Mouse (Mus musculus) liver, embryonic 15.5 days (tissue): Measurements from ENCODE around the gene Atp8b5. TPM values are rescaled to one million over a fixed set of nuclear protein-coding genes. Genes with fewer than 3 reads are reported as not detected.

Experiments used
- ATAC-seq: fragments of 200-750 bp; cut with Nextera tagmentation; 2 replicates; pipeline ENCODE4 v1.8.0; 2017; ENCODE audit warnings: moderate number of reproducible peaks, mild to moderate bottlenecking, moderate library complexity; ENCODE audit not compliant: insufficient read depth
- H3K27ac ChIP-seq: fragments of 300-500 bp; sonication (generic); replicated peaks from 2 replicates; pipeline ENCODE4 v1.5.1; 2015; ENCODE audit warnings: mild to moderate bottlenecking, inconsistent platforms
- H3K27me3 ChIP-seq: fragments of 300-500 bp; sonication (generic); 2 replicates; pipeline ENCODE4 v1.6.1; 2015; ENCODE audit warnings: mild to moderate bottlenecking, inconsistent platforms
- H3K36me3 ChIP-seq: fragments of 300-500 bp; sonication (generic); replicated peaks from 2 replicates; pipeline ENCODE4 v1.6.1; 2015; ENCODE audit warnings: moderate library complexity, mild to moderate bottlenecking, inconsistent platforms
- H3K4me1 ChIP-seq: fragments of 300-500 bp; sonication (generic); replicated peaks from 2 replicates; pipeline ENCODE4 v1.6.1; 2015; ENCODE audit warnings: inconsistent platforms
- H3K4me2 ChIP-seq: fragments of 300-500 bp; sonication (generic); 2 replicates; pipeline ENCODE4 v1.6.1; 2015; ENCODE audit warnings: moderate library complexity, mild to moderate bottlenecking, inconsistent platforms
- H3K4me3 ChIP-seq: fragments of 300-500 bp; sonication (generic); replicated peaks from 2 replicates; pipeline ENCODE4 v1.5.1; 2015; ENCODE audit warnings: mild to moderate bottlenecking, inconsistent platforms
- H3K9ac ChIP-seq: fragments of 300-500 bp; sonication (generic); 2 replicates; pipeline ENCODE4 v1.6.1; 2015; ENCODE audit warnings: moderate library complexity, mild to moderate bottlenecking, inconsistent platforms
- H3K9me3 ChIP-seq: fragments of 300-500 bp; sonication (generic); replicated peaks from 2 replicates; pipeline ENCODE4 v1.6.1; 2016; ENCODE audit warnings: inconsistent platforms
- WGBS: fragments of 180-500 bp; shearing (Covaris S2); methylation state at CpG from one replicate; pipeline ENCODE4 v1.1.7; 2015; ENCODE audit warnings: mixed read lengths; ENCODE audit not compliant: insufficient replicate concordance; 5-methylcytosine and 5-hydroxymethylcytosine counted together
- polyA plus RNA-seq: library from polyadenylated mRNA; unstranded; fragments of >200 nt; fragmentation: Nextera tagmentation; extraction: Ambion mirVana; gene quantifications from 2 replicates; pipeline ENCODE4 v1.2.1, GENCODE M21; 2015

Atp8b5 gene
- polyA plus RNA-seq, 1 experiment from 2014 or later: 0.08 TPM

DNA sequence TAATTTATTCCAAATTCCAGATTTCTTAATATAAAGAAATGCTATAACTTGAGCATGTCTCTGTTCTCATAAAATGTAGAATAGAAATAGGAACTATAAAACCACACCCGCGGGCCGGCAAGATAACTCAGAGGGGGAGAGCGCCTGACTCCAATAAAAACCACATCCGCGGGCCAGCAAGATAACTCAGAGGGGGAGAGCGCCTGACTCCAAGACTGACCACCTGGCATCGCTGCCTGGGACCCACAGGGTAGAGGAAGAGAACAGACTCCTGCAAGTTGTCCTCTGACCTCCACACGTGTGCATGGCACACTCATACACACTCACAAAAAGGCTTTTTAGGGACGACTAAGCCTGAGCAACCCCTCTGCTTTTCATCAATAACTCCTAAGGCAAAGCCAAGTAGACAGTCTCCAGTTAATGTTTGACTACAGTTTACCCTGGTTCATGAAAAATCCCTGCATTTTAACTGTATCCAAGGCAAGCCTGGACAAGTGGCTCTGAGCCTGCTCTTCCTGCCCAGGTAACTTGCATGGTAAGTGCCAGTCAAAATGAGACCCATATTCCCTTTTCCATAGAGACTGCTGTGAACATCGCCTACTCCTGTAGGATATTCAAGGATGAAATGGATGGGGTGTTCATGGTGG, 98.1 kb downstream of the Atp8b5 start:
- no peak overlapping the region for H3K4me2 ChIP-seq
- H3K27me3 ChIP-seq: no peaks in the 10 kb centered on the region
- H3K9me3 ChIP-seq: no peaks in the 10 kb centered on the region
- H3K4me1 ChIP-seq: no peaks in the 10 kb centered on the region
- H3K4me3 ChIP-seq: no peak overlapping the region
- 34% methylated on average over 11 of the region's 11 CpGs for WGBS
- H3K36me3 ChIP-seq: no peaks in the 10 kb centered on the region
- no peak overlapping the region for H3K9ac ChIP-seq
- H3K27ac ChIP-seq: no peak overlapping the region
- no peak for ATAC-seq

DNA sequence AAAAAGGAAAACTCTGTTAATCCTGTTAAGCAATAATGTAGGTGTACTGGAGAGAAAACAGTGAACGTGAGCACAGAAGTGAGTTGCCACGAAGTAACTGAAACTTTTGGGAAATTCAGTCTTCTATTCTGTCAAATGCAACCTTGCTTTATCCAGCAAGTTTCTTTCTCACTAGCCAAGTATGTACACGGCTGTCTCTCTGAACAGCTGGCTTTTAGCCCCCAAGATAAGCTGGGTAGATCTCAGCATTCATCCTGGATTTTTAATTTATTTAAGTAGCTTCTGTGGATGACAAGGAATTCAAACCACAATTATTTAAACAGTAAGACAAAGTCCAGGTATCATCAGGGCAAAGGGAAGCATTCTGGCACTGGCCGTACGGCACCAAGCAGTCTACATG, 100.3 kb downstream of the Atp8b5 start:
- no peaks in the 10 kb centered on the region for H3K4me1 ChIP-seq
- no peaks in the 10 kb centered on the region for H3K9me3 ChIP-seq
- no peak overlapping the region for H3K9ac ChIP-seq
- 62% methylated on average over 5 of the region's 5 CpGs for WGBS
- no peak for ATAC-seq
- H3K36me3 ChIP-seq: no peaks in the 10 kb centered on the region
- no peak overlapping the region for H3K4me3 ChIP-seq
- no peak overlapping the region for H3K27ac ChIP-seq
- H3K4me2 ChIP-seq: no peak overlapping the region
- H3K27me3 ChIP-seq: no peaks in the 10 kb centered on the region

DNA sequence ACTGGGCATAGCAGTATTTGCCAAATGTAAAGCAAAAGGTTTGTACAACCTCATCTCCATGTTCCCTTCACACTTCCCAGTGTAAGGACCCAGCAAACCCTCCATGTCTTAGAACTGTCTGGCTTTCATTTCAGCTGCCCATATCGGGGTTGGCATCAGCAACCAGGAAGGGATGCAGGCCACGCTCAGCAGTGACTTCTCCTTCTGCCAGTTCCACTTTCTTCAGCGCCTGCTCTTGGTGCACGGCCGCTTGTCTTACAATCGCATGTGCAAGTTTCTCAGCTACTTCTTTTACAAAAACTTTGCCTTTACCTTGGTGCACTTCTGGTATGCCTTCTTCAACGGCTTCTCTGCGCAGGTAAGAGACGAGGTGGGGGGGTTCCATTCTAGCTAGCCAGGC, 100.8 kb downstream of the Atp8b5 start:
- no peaks in the 10 kb centered on the region for H3K36me3 ChIP-seq
- H3K4me2 ChIP-seq: no peak overlapping the region
- no peak for ATAC-seq
- no peaks in the 10 kb centered on the region for H3K27me3 ChIP-seq
- H3K9ac ChIP-seq: no peak overlapping the region
- no peak overlapping the region for H3K27ac ChIP-seq
- H3K4me1 ChIP-seq: no peaks in the 10 kb centered on the region
- H3K4me3 ChIP-seq: no peak overlapping the region
- H3K9me3 ChIP-seq: no peaks in the 10 kb centered on the region
- 51% methylated on average over 9 of the region's 9 CpGs for WGBS

DNA sequence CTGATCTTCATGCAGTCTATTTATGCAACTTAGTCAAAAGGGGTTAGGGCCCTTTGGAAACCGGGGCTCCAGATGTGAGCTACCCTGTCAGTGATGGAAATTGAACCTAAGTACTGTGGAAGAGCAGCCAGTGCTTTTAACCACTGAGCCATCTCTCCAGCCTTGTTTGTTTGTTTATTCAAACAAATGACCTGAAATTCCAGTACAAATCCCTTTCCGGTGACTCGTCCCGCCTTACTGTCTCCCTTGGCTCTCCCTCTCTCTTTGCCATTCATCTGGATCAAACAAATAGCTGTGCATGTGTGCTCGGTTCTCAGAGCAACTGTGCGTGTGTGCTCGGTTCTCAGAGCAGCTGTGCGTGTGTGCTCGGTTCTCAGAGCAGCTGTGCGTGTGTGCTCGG, 104.4 kb downstream of the Atp8b5 start:
- whole genome bisulfite sequencing: 61% methylated on average over 11 of the region's 11 CpGs
- H3K4me2 ChIP-seq: no peak overlapping the region
- no peaks in the 10 kb centered on the region for H3K4me1 ChIP-seq
- no peak overlapping the region for H3K4me3 ChIP-seq
- no peak overlapping the region for H3K9ac ChIP-seq
- ATAC-seq: no peak
- H3K27me3 ChIP-seq: no peaks in the 10 kb centered on the region
- H3K9me3 ChIP-seq: no peaks in the 10 kb centered on the region
- no peaks in the 10 kb centered on the region for H3K36me3 ChIP-seq
- no peak overlapping the region for H3K27ac ChIP-seq

DNA sequence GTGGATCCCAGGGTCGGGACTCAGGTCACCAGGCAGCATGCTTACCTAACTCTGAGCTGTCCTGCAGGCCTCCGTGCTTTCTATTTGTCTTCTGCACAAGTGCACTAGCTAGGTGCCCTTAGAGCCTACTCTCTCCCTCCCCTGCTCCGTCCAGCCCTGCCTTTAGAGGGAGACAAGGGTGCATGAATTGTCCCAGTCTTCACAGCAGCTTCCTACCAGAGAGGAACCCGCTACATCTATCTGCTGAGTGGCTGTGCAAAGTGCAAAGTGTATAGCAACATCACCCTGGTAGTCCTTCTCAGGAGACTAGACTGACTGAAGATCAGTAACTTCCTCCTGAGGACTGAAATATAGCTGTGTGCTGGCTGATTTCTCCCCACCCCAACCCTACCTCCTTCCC, 105.2 kb downstream of the Atp8b5 start:
- H3K4me1 ChIP-seq: no peaks in the 10 kb centered on the region
- no peaks in the 10 kb centered on the region for H3K36me3 ChIP-seq
- no peaks in the 10 kb centered on the region for H3K9me3 ChIP-seq
- 31% methylated on average over 4 of the region's 4 CpGs for WGBS
- no peak for ATAC-seq
- H3K4me2 ChIP-seq: no peak overlapping the region
- H3K4me3 ChIP-seq: no peak overlapping the region
- no peak overlapping the region for H3K9ac ChIP-seq
- H3K27ac ChIP-seq: no peak overlapping the region
- no peaks in the 10 kb centered on the region for H3K27me3 ChIP-seq

DNA sequence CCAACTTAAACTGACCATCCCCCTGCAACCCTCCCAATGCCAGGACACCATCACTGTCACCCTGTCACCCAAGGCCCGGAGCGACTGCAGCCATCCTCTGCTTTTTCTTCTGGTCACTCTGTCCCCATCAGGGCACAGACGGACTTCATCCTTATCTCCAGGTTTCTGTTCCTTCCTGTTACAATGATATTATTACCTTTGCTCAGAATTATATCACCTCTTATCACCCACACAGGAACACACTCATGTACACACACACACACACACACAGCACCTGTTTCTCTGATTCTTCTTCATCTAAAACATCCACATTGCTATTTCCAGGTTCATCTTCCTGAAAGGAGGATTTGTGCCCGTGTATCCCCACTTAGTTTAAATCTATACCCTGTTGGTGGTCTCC, 107.3 kb downstream of the Atp8b5 start:
- no peaks in the 10 kb centered on the region for H3K9me3 ChIP-seq
- no peak for ATAC-seq
- H3K9ac ChIP-seq: no peak overlapping the region
- no peaks in the 10 kb centered on the region for H3K4me1 ChIP-seq
- H3K27me3 ChIP-seq: no peaks in the 10 kb centered on the region
- no peak overlapping the region for H3K27ac ChIP-seq
- 48% methylated on average over 4 of the region's 4 CpGs for WGBS
- H3K36me3 ChIP-seq: no peaks in the 10 kb centered on the region
- no peak overlapping the region for H3K4me2 ChIP-seq
- no peak overlapping the region for H3K4me3 ChIP-seq

DNA sequence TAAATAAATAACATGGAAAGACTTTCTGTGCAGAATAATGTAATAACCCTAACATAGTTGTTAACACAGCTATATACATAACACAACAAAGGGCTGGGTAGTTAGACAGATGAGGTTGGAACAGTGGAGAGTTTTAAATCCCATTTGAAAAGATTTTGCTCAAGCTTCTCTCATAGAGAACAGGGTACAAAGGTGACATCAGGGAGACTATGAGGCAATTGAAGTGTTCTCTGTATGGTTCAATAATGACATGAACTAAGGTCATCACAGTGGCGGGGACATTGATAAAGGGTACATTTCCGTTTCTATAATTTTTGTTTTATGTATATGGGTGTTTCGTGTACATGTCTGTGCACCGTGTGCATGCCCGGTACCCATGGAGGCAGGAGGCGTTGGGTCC, 112.6 kb downstream of the Atp8b5 start:
- Histone ChIP-seq H3K4me1 (peaks cover 18% of the 10 kb centered on the region; the same call in 1 of the 2 replicates), H3K4me3 (no peak overlapping the region), H3K27me3 (peaks cover 30% of the 10 kb centered on the region), H3K9ac (no peak overlapping the region), H3K9me3 (no peaks in the 10 kb centered on the region), H3K27ac (no peak overlapping the region), H3K36me3 (no peaks in the 10 kb centered on the region), H3K4me2 (no peak overlapping the region)
- no peak for ATAC-seq
- WGBS: 60% methylated on average over 6 of the region's 6 CpGs

DNA sequence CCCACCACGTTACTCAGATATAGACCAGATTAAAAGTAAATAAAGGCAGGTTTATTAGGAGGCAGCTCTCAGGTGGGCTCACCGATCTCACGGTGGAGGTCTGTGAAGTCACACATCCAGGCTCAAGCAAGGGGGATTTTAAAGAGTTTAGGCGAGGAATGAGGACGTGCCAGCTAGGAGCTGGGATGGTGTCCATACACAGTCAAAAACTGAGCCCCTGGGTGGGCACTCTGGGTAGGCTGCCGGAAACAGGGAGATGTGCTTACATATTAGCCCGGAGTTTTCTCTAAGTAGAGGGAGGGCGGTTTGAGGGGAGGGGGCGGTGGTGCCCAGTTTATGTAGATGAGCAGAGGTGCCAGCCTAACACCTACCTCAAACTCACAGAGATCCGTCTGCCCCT, 114.0 kb downstream of the Atp8b5 start:
- Histone ChIP-seq H3K27me3 (peaks cover 30% of the 10 kb centered on the region), H3K36me3 (no peaks in the 10 kb centered on the region), H3K9ac (no peak overlapping the region), H3K4me2 (peak overlapping the region; percentile 67), H3K4me3 (peak overlapping the region; percentile 55; the same call in 1 of the 2 replicates), H3K9me3 (no peaks in the 10 kb centered on the region), H3K4me1 (peaks cover 18% of the 10 kb centered on the region; the same call in 1 of the 2 replicates), H3K27ac (no peak overlapping the region)
- WGBS: 49% methylated on average over 10 of the region's 10 CpGs
- no peak for ATAC-seq

DNA sequence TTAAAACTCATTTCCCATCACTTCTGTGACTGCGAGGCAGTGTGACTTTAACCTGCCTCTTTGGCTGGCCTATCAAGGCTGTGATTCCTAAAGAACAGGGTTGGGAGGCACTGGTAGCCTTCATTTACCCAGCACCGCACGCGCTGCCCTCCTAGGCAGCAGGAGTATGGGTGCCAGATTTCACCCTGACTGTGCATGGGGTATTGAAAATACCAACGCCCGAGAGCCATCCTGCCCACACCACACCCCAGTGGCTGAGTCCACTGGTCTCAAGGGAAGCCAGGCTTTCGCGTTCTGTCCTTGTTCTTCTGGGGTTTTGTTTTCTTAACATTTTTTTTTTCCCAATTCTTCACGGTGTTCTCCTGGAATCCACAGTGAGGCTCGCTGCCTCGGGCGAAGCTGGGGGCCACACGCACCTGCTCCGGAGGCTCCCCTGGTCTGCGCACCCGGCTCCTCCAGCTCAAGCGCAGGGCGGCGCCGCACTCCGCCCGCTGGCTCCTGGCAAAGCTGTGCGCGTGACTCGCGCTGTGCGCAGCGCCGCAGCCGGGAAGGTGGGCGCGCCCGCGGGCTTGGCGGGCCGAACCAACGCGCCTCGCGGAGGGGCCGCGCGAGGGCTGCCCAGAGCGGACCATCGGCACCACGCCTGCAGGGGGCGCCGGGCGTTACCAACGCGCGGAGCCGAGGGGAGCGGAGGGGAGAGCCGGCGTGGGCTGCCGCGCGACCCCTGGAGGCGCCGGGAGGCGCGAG, 114.6 kb downstream of the Atp8b5 start, which contains the start of gene Rusc2:
Rusc2 (plus strand) TSS at position 572 of the 747 bp plus-strand sequence.
- H3K9me3 ChIP-seq: no peaks in the 10 kb centered on the region
- H3K36me3 ChIP-seq: no peaks in the 10 kb centered on the region
- H3K27ac ChIP-seq: 0 out of 2 replicates have a peak within 1 kb of the TSS, but pooled peaks have one; percentile 33
- H3K4me2 ChIP-seq: peak within 1 kb of the TSS; percentile 67
- H3K4me1 ChIP-seq: peaks cover 18% of the 10 kb centered on the region; the same call in 1 of the 2 replicates
- peak; percentile 70 for ATAC-seq
- H3K27me3 ChIP-seq: peaks cover 30% of the 10 kb centered on the region
- WGBS: 2% methylated on average over 62 of the region's 63 CpGs
- peak within 1 kb of the TSS; percentile 55 for H3K4me3 ChIP-seq
- H3K9ac ChIP-seq: peak within 1 kb of the TSS; percentile 18; the same call in 1 of the 2 replicates

DNA sequence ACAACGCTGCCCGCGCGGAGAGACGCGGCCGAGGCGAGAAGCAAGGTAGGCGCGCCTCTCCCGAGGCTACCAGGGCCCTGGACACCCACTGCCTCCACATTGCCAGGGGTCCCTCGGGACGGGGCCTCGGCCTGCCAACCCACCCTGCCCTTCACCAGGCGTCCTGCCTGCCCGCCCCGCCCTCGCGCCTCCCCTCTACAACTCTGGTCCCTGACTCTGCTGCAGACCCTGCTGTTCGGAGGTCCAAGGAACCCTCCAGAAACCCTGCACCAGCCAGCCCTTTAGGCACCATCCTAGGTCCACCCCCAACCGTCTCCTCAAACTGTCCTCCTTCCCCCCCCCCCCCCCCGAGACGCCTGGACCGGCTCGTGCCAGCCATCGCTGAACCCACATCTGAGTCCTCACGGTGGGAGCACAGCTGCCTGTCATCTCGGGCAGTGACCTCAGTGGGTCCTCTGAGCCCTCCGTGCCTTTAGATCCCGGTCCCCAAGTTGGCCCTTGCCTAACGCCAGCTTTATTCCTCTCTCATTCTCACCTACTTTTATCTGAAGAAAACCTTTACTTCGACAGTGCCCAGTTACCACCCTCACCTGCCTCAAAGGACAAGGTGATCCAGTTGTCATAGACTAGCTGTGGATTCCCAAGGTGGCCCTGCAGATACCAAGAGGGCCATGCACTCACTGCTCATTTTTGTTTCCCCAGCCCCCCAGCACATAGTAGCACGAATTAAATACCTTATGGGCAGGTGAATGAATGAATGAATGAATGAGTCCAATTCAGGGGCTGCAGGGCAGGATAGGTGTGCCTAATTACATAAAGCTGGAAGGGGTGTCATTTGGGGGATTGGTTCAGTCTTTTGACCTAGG, 115.4 kb downstream of the Atp8b5 start:
- ATAC-seq: no peak
- Histone ChIP-seq H3K27ac (0 out of 2 replicates have a peak overlapping the region, but pooled peaks have one; percentile 33), H3K4me3 (peak overlapping the region; percentile 55), H3K36me3 (no peaks in the 10 kb centered on the region), H3K4me1 (peaks cover 18% of the 10 kb centered on the region; the same call in 1 of the 2 replicates), H3K9ac (peak overlapping the region; percentile 18; the same call in 1 of the 2 replicates), H3K4me2 (peak overlapping the region; percentile 67), H3K9me3 (no peaks in the 10 kb centered on the region), H3K27me3 (peaks cover 30% of the 10 kb centered on the region)
- WGBS: 7% methylated on average over 30 of the region's 33 CpGs
